Mouse (Mus musculus): ENCODE measurements around the gene Helq. TPM values are rescaled to one million over a fixed set of nuclear protein-coding genes. Genes with fewer than 3 reads are reported as not detected.

Gene Helq
- polyA plus RNA-seq (2017; shearing (Covaris generic)): 26.9 TPM

DNA sequence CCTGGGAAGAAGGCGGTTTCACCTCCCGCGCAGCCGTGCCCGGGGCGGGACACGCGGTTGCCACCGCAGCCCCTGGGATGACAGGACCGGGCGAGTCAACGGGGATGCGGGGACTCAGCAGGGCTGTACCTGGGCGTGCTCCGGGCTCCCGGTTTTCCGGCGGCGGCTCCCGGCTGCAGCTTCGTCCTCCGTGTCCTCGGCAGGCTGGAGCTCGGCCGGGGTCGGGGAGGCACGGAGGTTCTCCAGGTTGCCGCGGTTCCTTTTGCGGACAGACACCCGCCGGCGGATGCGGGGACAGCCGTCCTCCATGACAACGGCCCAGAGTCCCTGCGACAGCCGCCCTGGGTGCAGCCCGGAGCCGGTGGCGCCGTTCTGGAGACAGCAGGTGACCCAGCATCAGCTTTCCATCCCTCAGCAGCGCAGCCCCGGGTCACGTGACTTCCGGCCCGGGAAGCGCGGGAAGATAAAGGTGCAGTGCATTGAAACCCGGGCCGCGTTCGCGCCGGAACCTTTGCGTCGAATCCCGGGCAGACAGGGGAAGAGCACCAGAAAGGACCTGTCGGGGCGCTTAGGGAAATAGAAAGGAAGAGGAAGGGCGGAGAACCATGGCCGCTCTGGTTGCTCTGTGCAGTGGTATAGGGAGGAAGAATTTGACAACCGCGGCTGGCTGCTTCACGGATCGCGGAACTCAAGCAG, at the start of gene Helq, which contains the start of gene Mrps18c:
Helq (minus strand) TSS at position 434 of the 696 bp plus-strand sequence.
Mrps18c (plus strand) TSS at position 463 of the 696 bp plus-strand sequence.

GRCm38 (mm10) chr5:100845485-100845847, 47.1 kb upstream of the Helq start, which contains the start of gene Gpat3:
Gpat3 (plus strand) TSS chr5:100845713.

GRCm38 (mm10) chr5:100820483-100821184, 22.2 kb upstream of the Helq start, which contains the start of gene Abraxas1:
Abraxas1 (minus strand) TSS chr5:100820965.

GRCm38 (mm10) chr5:100719235-100720088, 78.9 kb downstream of the Helq start, which contains the start of gene Hpse:
Hpse (minus strand) TSS chr5:100719716.

Other genes with a start within 250 kb of the Helq start
- gene Plac8, start 226.4 kb downstream of the Helq start, polyA plus RNA-seq (2017; shearing (Covaris generic)): 39.6 TPM
- gene Coq2, start 123.5 kb downstream of the Helq start, polyA plus RNA-seq (2017; shearing (Covaris generic)): 5.3 TPM
- gene Hpse, start 78.9 kb downstream of the Helq start, polyA plus RNA-seq (2017; shearing (Covaris generic)): 1.1 TPM
- gene Mrps18c, start within 50 bp of the Helq start, polyA plus RNA-seq (2017; shearing (Covaris generic)): 154 TPM
- 25.3 TPM for gene Abraxas1, start 22.4 kb upstream of the Helq start, polyA plus RNA-seq (2017; shearing (Covaris generic))
- gene Gpat3, start 47.1 kb upstream of the Helq start, polyA plus RNA-seq (2017; shearing (Covaris generic)): 1.2 TPM